Mouse (Mus musculus) hindbrain, embryonic 14.5 days (tissue): ENCODE results near the gene Naaladl1. TPM values are rescaled to one million over a fixed set of nuclear protein-coding genes. Genes with fewer than 3 reads are reported as not detected.

ENCODE experiments used
- ATAC-seq: fragments of 200-750 bp; cut with Nextera tagmentation; 2 replicates; pipeline ENCODE4 v1.8.0; 2017; ENCODE audit warnings: moderate number of reproducible peaks, mild to moderate bottlenecking, moderate TSS enrichment, moderate library complexity; ENCODE audit not compliant: low FRiP score
- DNase-seq: peaks from one replicate; pipeline ENCODE4 v3.0.0-alpha.2; 2015; ENCODE audit warnings: low spot score
- H3K27ac ChIP-seq: fragments of 300-500 bp; sonication (generic); 2 replicates; pipeline ENCODE4 v1.5.1; 2014; ENCODE audit warnings: mild to moderate bottlenecking, moderate library complexity
- H3K27me3 ChIP-seq: fragments of 300-500 bp; sonication (generic); 2 replicates; pipeline ENCODE4 v1.6.1; 2014; ENCODE audit warnings: mild to moderate bottlenecking, low read length, mixed read lengths; ENCODE audit not compliant: control insufficient read depth, insufficient read depth
- H3K36me3 ChIP-seq: fragments of 300-500 bp; sonication (generic); replicated peaks from 2 replicates; pipeline ENCODE4 v1.6.1; 2014; ENCODE audit not compliant: control insufficient read depth, insufficient read depth
- H3K4me1 ChIP-seq: fragments of 300-500 bp; sonication (generic); replicated peaks from 2 replicates; pipeline ENCODE4 v1.6.1; 2014; ENCODE audit warnings: antibody characterized with exemption, low read length, mixed read lengths; ENCODE audit not compliant: control insufficient read depth, insufficient read depth
- H3K4me2 ChIP-seq: fragments of 300-500 bp; sonication (generic); replicated peaks from 2 replicates; pipeline ENCODE4 v1.6.1; 2014; ENCODE audit warnings: mild to moderate bottlenecking, moderate library complexity
- H3K4me3 ChIP-seq: fragments of 300-500 bp; sonication (generic); replicated peaks from 2 replicates; pipeline ENCODE4 v1.5.1; 2014; ENCODE audit warnings: mild to moderate bottlenecking, low read length
- H3K9ac ChIP-seq: fragments of 300-500 bp; sonication (generic); 2 replicates; pipeline ENCODE4 v1.6.1; 2014
- H3K9me3 ChIP-seq: fragments of 300-500 bp; sonication (generic); 2 replicates; pipeline ENCODE4 v1.6.1; 2016; ENCODE audit warnings: low read length; ENCODE audit not compliant: control insufficient read depth
- WGBS: fragments of 180-500 bp; shearing (Covaris S2); extraction: QIAGEN DNeasy Blood & Tissue Kit; methylation state at CpG from one replicate; pipeline ENCODE4 v1.1.7; 2014; 5-methylcytosine and 5-hydroxymethylcytosine counted together
- polyA plus RNA-seq: library from polyadenylated mRNA; unstranded; fragments of >200 nt; fragmentation: Nextera tagmentation; extraction: Ambion mirVana; gene quantifications from 2 replicates; pipeline ENCODE4 v1.2.1, GENCODE M21; 2014

The Naaladl1 gene
- 0.52 and 0.59 TPM in 2 replicates for polyA plus RNA-seq

DNA sequence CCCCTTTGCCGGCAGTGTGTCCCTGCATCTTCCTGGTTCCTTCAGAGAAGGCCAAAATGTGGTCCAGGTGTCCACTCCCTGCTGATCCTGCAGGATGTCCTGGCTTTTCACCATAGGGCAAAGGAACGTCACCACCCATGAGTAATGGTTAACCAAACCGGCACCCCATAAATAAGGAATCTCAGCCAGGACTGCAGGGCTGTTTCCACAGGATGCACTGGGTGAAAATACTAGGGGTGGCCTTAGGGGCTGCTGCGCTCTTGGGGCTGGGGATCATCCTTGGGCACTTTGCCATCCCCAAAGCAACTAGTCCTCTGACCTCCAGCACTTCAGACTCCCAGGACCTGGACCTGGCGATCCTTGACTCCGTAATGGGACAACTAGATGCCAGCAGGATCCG, at the start of gene Naaladl1:
TSS of gene Naaladl1 (plus strand) at position 197 of the 400 bp plus-strand sequence.
- WGBS, result 83% methylated on average over 7 of the region's 7 CpGs
- DNase-seq, result no peak
- H3K9ac ChIP-seq, result no peak within 1 kb of the TSS; the same call in 1 of the 2 replicates

DNA sequence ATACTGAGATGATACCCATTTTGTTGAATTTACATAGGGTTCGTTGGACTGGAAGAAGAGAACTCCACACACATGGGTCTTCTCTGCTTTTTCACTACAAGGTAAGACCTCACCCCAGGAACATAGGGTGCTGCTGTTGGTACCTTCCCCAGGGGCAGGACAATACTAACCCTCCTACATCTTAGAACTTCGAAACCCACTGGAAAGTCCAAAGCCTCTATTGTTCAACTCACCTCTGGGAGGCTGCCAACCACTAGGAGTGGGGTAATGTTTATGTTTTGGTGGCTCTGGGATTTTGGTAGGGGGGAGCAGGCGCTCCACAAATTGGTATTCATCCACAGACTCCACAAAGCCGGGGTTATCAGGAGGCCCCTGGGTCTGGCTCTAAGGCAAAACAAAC, 48.9 kb upstream of the Naaladl1 start:
- Histone ChIP-seq H3K4me1 (peaks cover 23% of the 10 kb centered on the region), H3K9me3 (no peaks in the 10 kb centered on the region), H3K27ac (no peak overlapping the region), H3K9ac (peak overlapping the region; percentile 66), H3K4me3 (peak overlapping the region; percentile 52), H3K4me2 (peak overlapping the region; percentile 76), H3K27me3 (no peaks in the 10 kb centered on the region), H3K36me3 (peaks cover 57% of the 10 kb centered on the region)
- 58% methylated on average over 4 of the region's 4 CpGs for WGBS
- ATAC-seq (no peak), DNase-seq (no peak)

More for the DNA sequence above, at the start of gene Naaladl1:
- H3K36me3 ChIP-seq, result no peaks in the 10 kb centered on the region
- no peak within 1 kb of the TSS for H3K4me3 ChIP-seq
- no peak for ATAC-seq
- no peak within 1 kb of the TSS for H3K27ac ChIP-seq
- no peak within 1 kb of the TSS for H3K4me2 ChIP-seq
- no peaks in the 10 kb centered on the region for H3K4me1 ChIP-seq
- no peaks in the 10 kb centered on the region for H3K27me3 ChIP-seq
- no peaks in the 10 kb centered on the region for H3K9me3 ChIP-seq

DNA sequence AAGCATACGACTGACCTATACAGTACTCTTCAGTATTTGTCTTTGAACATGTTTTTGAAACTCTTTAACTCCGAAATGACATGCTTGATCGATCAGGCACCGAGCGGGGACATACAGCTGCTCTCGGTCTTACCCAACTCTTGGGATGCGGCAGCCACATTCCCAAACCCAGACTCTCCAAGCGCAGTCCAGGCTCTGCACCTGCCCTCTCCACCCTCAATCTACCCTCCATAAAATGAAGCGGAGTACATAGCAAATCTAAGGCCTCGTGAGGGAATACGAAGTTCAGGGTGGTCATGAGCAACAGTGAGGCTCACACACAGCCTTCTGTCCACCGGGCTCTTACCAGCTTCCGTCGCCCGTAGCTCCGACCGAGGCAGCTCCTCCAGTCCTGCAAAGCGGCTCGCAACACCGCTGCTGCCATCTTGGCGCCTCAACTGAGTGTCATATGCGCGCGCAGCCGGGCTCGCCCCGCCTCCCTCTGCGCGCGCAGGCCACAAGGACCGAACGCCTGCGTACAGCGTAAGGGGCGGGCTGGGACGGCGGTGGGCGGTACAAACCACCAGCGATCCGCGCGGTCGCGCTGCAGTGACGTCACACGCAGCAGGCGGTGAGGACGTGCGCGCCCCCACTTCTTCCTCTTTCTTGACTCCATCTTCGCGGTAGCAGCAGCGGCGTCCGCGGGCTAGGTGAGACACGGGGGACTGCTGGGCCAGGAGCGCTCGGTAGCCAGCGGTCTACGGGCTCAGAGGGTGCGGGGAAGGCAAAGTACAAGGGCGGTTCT, 48.1 kb upstream of the Naaladl1 start, which contains the start of the genes Mrpl49 and Fau:
TSS of gene Mrpl49 (minus strand) at position 473 of the 784 bp plus-strand sequence.
TSS of gene Fau (plus strand) at position 532 of the 784 bp plus-strand sequence.
- peak within 1 kb of the TSS; percentile 52 for H3K4me3 ChIP-seq
- H3K4me2 ChIP-seq, result peak within 1 kb of the TSS; percentile 85
- H3K4me1 ChIP-seq, result peaks cover 31% of the 10 kb centered on the region
- H3K27ac ChIP-seq, result peak within 1 kb of the TSS; percentile 78
- H3K9me3 ChIP-seq, result no peaks in the 10 kb centered on the region
- peaks cover 48% of the 10 kb centered on the region for H3K36me3 ChIP-seq
- DNase-seq (peak; percentile 100), ATAC-seq (peak; percentile 87)
- peak within 1 kb of the TSS; percentile 85 for H3K9ac ChIP-seq
- WGBS, result under 1% methylated on average over 60 of the region's 63 CpGs
- no peaks in the 10 kb centered on the region for H3K27me3 ChIP-seq

GRCm38 (mm10) chr19:6058513-6058912, 47.1 kb upstream of the Naaladl1 start:
- Histone ChIP-seq H3K27me3 (no peaks in the 10 kb centered on the region), H3K9ac (peak overlapping the region; percentile 85), H3K27ac (peak overlapping the region; percentile 78), H3K36me3 (peaks cover 38% of the 10 kb centered on the region), H3K9me3 (no peaks in the 10 kb centered on the region), H3K4me2 (peak overlapping the region; percentile 85), H3K4me3 (peak overlapping the region; percentile 52), H3K4me1 (peaks cover 38% of the 10 kb centered on the region)
- ATAC-seq (no peak), DNase-seq (no peak)
- WGBS, result 35% methylated on average over 5 of the region's 5 CpGs

DNA sequence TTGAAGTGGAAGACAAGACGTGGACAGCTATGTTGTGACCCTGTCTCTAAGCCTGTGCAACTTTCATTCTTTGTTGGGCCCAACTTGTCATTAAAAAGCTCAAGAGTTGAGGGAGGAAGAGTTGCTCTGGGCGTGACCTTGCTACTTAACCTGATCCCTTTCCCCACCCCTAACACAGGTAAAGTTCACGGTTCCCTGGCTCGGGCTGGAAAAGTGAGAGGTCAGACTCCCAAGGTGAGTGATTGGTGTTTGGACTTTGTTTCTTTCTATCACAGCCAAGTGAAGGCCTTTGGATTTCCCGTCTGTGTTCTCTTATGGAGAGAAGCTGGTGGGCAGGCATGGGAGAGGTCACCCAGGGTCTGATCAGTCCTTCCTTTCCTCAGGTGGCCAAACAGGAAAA, 46.6 kb upstream of the Naaladl1 start:
- peaks cover 34% of the 10 kb centered on the region for H3K36me3 ChIP-seq
- DNase-seq (no peak), ATAC-seq (no peak)
- H3K4me2 ChIP-seq, result peak overlapping the region; percentile 85
- WGBS, result 89% methylated on average over 5 of the region's 5 CpGs
- peak overlapping the region; percentile 52 for H3K4me3 ChIP-seq
- peak overlapping the region; percentile 85 for H3K9ac ChIP-seq
- no peaks in the 10 kb centered on the region for H3K9me3 ChIP-seq
- H3K27ac ChIP-seq, result no peak overlapping the region
- H3K27me3 ChIP-seq, result no peaks in the 10 kb centered on the region
- peaks cover 38% of the 10 kb centered on the region for H3K4me1 ChIP-seq

DNA sequence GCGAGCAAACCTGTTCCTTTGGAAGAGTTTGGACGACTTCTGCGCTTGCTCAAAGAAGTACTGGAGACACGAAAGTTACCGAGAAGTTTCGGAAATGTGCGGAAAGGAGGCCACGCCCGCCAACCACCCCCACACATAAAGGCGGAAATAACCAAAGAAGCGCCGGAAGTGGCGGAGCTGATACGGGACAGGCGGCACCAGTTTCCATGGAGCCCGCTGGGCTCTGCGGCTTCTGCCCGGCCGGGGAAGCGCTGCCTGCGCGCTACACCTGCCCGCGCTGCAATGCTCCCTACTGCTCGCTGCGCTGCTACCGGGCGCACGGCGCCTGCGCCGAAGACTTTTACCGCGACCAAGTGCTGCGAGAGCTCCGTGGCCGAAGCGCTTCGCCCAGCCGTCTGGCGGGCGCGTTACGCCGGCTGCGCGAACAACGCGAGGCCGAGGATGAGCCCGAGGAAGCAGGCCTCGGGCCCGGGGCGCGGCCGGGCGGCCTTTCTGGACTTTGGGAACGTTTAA, 44.5 kb upstream of the Naaladl1 start, which contains the start of gene Znhit2:
TSS of gene Znhit2 (plus strand) at position 172 of the 513 bp plus-strand sequence.
- H3K9me3 ChIP-seq, result no peaks in the 10 kb centered on the region
- peak; percentile 94 for DNase-seq
- H3K4me1 ChIP-seq, result peaks cover 39% of the 10 kb centered on the region
- peak within 1 kb of the TSS; percentile 94 for H3K9ac ChIP-seq
- H3K4me3 ChIP-seq, result peak within 1 kb of the TSS; percentile 90
- peak; percentile 64 for ATAC-seq
- peak within 1 kb of the TSS; percentile 100 for H3K4me2 ChIP-seq
- peak within 1 kb of the TSS; percentile 92 for H3K27ac ChIP-seq
- under 1% methylated on average over 58 of the region's 58 CpGs for WGBS
- no peaks in the 10 kb centered on the region for H3K27me3 ChIP-seq
- H3K36me3 ChIP-seq, result peaks cover 15% of the 10 kb centered on the region

DNA sequence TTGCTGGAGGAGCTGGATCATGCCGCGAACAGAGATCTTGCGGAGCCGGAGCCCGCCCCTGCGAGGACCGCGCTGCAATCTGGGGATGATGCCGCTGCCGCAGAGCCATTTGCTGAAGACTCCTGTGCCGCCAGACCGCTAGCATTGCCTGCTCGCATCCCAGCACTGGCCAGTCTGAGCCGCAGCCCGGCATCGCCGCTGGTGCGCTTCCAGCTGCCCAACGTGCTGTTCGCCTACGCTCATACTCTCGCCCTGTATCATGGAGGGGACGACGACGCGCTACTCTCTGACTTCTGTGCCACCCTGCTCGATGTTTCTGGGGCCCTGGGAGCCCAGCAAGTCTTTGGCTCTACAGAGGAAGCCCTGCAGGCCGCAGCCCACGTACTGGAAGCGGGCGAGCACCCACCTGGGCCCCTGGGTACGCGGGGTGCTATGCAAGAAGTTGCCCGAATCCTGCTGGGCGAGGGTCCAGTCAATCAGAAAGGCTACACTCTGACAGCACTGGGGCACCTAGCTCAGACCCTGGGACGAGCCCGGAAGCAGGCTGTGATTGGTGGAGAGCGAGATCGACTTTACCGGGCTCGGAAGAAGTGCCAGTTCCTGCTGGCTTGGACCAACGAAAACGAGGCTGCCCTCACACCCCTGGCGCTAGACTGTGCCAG, 43.8 kb upstream of the Naaladl1 start:
- H3K4me3 ChIP-seq, result peak overlapping the region; percentile 90
- no peaks in the 10 kb centered on the region for H3K27me3 ChIP-seq
- no peaks in the 10 kb centered on the region for H3K9me3 ChIP-seq
- peaks cover 39% of the 10 kb centered on the region for H3K4me1 ChIP-seq
- peak overlapping the region; percentile 100 for H3K4me2 ChIP-seq
- 1% methylated on average over 44 of the region's 44 CpGs for WGBS
- DNase-seq, result no peak
- peak overlapping the region; percentile 92 for H3K27ac ChIP-seq
- H3K9ac ChIP-seq, result peak overlapping the region; percentile 94
- H3K36me3 ChIP-seq, result peaks cover 15% of the 10 kb centered on the region
- ATAC-seq, result no peak

GRCm38 (mm10) chr19:6062418-6062817, 43.2 kb upstream of the Naaladl1 start:
- H3K9me3 ChIP-seq, result no peaks in the 10 kb centered on the region
- DNase-seq (no peak), ATAC-seq (no peak)
- peak overlapping the region; percentile 94 for H3K9ac ChIP-seq
- WGBS, result 71% methylated on average over 5 of the region's 5 CpGs
- H3K36me3 ChIP-seq, result peaks cover 15% of the 10 kb centered on the region
- peaks cover 36% of the 10 kb centered on the region for H3K4me1 ChIP-seq
- H3K27ac ChIP-seq, result 0 out of 2 replicates have a peak overlapping the region, but pooled peaks have one; percentile 92
- peak overlapping the region; percentile 100 for H3K4me2 ChIP-seq
- peak overlapping the region; percentile 90 for H3K4me3 ChIP-seq
- H3K27me3 ChIP-seq, result no peaks in the 10 kb centered on the region

DNA sequence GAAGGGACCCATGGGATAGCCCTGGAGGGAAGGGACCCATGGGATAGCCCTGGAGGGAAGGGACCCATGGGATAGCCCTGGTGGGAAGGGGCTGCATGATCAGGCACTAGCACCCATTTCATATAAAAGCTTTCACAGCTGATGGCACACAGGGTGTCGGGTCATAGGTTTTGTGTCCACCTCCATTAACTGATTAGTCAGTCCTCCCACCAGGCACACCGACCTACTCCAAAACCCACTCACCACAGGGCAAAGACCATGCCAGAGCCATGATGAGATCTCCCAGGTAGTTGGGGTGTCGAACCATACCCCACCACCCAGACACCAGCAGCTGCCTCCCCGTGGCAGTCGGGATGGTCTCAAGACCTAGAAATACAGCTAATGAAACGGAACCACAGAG, 42.5 kb upstream of the Naaladl1 start:
- H3K27me3 ChIP-seq, result no peaks in the 10 kb centered on the region
- peaks cover 15% of the 10 kb centered on the region for H3K36me3 ChIP-seq
- no peak overlapping the region for H3K27ac ChIP-seq
- WGBS, result 91% methylated on average over 6 of the region's 6 CpGs
- peaks cover 40% of the 10 kb centered on the region for H3K4me1 ChIP-seq
- DNase-seq (no peak), ATAC-seq (no peak)
- H3K9ac ChIP-seq, result no peak overlapping the region
- H3K9me3 ChIP-seq, result no peaks in the 10 kb centered on the region
- no peak overlapping the region for H3K4me3 ChIP-seq
- H3K4me2 ChIP-seq, result peak overlapping the region; percentile 100; the same call in 1 of the 2 replicates
